Mouse (Mus musculus): ENCODE measurements at regions not wholly inside any gene's neighbourhood (a gene's known extent, or its start where the extent isn't known, plus 50 kb on each side); places are given as distances from the start of the nearest gene placed in this dataset.

GRCm38 (mm10) chr8:103072646-103073045, 287.2 kb upstream of the Cdh11 start:
- H3K4me1 ChIP-seq (ENCODE audit: control insufficient read depth, insufficient read depth, low read length) = no peaks in the 10 kb centered on the region
- no peak overlapping the region for H3K4me3 ChIP-seq (replicated peaks; ENCODE audit: control insufficient read depth, low read depth, low read length)
- no peak overlapping the region for H3K27ac ChIP-seq (ENCODE audit: control insufficient read depth, insufficient read depth, low read depth, low read length, poor library complexity)
- WGBS = 69% methylated on average over 1 of the region's 1 CpGs
- TF ChIP-seq POLR2A (IDR thresholded peaks at IDR 0.05; ENCODE audit: borderline replicate concordance, control insufficient read depth, low read depth, low read length) (no peak), CTCF (IDR thresholded peaks at IDR 0.05; ENCODE audit: control insufficient read depth, insufficient read depth, low read length) (no peak)

GRCm38 (mm10) chr8:103078559-103078958, 293.1 kb upstream of the Cdh11 start:
- 30% methylated on average over 3 of the region's 3 CpGs for WGBS
- no peak for TF ChIP-seq POLR2A (IDR thresholded peaks at IDR 0.05; ENCODE audit: borderline replicate concordance, control insufficient read depth, low read depth, low read length)
- TF ChIP-seq CTCF (IDR thresholded peaks at IDR 0.05; ENCODE audit: control insufficient read depth, insufficient read depth, low read length) = no peak
- no peaks in the 10 kb centered on the region for H3K4me1 ChIP-seq (ENCODE audit: control insufficient read depth, insufficient read depth, low read length)

GRCm38 (mm10) chr8:103086956-103087482, 301.6 kb upstream of the Cdh11 start:
- H3K4me1 ChIP-seq (ENCODE audit: control insufficient read depth, insufficient read depth, low read length) = no peaks in the 10 kb centered on the region
- H3K4me3 ChIP-seq (replicated peaks; ENCODE audit: control insufficient read depth, low read depth, low read length) = no peak overlapping the region
- no peak for TF ChIP-seq CTCF (IDR thresholded peaks at IDR 0.05; ENCODE audit: control insufficient read depth, insufficient read depth, low read length)
- TF ChIP-seq POLR2A (IDR thresholded peaks at IDR 0.05; ENCODE audit: borderline replicate concordance, control insufficient read depth, low read depth, low read length) = no peak
- no peak overlapping the region for H3K27ac ChIP-seq (ENCODE audit: control insufficient read depth, insufficient read depth, low read depth, low read length, poor library complexity)
- WGBS = 81% methylated on average over 4 of the region's 4 CpGs

More at GRCm38 (mm10) chr8:103078559-103078958, 293.1 kb upstream of the Cdh11 start:
- H3K27ac ChIP-seq (ENCODE audit: control insufficient read depth, insufficient read depth, low read depth, low read length, poor library complexity) = no peak overlapping the region
- H3K4me3 ChIP-seq (replicated peaks; ENCODE audit: control insufficient read depth, low read depth, low read length) = no peak overlapping the region

GRCm38 (mm10) chr8:103096496-103097092, 311.2 kb upstream of the Cdh11 start:
- TF ChIP-seq CTCF (IDR thresholded peaks at IDR 0.05; ENCODE audit: control insufficient read depth, insufficient read depth, low read length) (no peak), POLR2A (IDR thresholded peaks at IDR 0.05; ENCODE audit: borderline replicate concordance, control insufficient read depth, low read depth, low read length) (no peak)
- Histone ChIP-seq H3K4me3 (replicated peaks; ENCODE audit: control insufficient read depth, low read depth, low read length) (no peak overlapping the region), H3K4me1 (ENCODE audit: control insufficient read depth, insufficient read depth, low read length) (no peaks in the 10 kb centered on the region), H3K27ac (ENCODE audit: control insufficient read depth, insufficient read depth, low read depth, low read length, poor library complexity) (no peak overlapping the region)
- 75% methylated on average over 4 of the region's 4 CpGs for WGBS

- 75% methylated on average over 7 of the region's 7 CpGs for WGBS
- H3K4me1 ChIP-seq (ENCODE audit: control insufficient read depth, insufficient read depth, low read length) = no peaks in the 10 kb centered on the region
- H3K4me3 ChIP-seq (replicated peaks; ENCODE audit: control insufficient read depth, low read depth, low read length) = no peak overlapping the region
- TF ChIP-seq CTCF (IDR thresholded peaks at IDR 0.05; ENCODE audit: control insufficient read depth, insufficient read depth, low read length) (no peak), POLR2A (IDR thresholded peaks at IDR 0.05; ENCODE audit: borderline replicate concordance, control insufficient read depth, low read depth, low read length) (no peak)
- H3K27ac ChIP-seq (ENCODE audit: control insufficient read depth, insufficient read depth, low read depth, low read length, poor library complexity) = no peak overlapping the region
These were observed 340.1 kb upstream of the Cdh11 start for GRCm38 (mm10) chr8:103125581-103125980.

GRCm38 (mm10) chr8:103138136-103138535, 352.7 kb upstream of the Cdh11 start:
- H3K27ac ChIP-seq (ENCODE audit: control insufficient read depth, insufficient read depth, low read depth, low read length, poor library complexity) = no peak overlapping the region
- no peaks in the 10 kb centered on the region for H3K4me1 ChIP-seq (ENCODE audit: control insufficient read depth, insufficient read depth, low read length)
- TF ChIP-seq CTCF (IDR thresholded peaks at IDR 0.05; ENCODE audit: control insufficient read depth, insufficient read depth, low read length) (no peak), POLR2A (IDR thresholded peaks at IDR 0.05; ENCODE audit: borderline replicate concordance, control insufficient read depth, low read depth, low read length) (no peak)
- 43% methylated on average over 1 of the region's 1 CpGs for WGBS
- H3K4me3 ChIP-seq (replicated peaks; ENCODE audit: control insufficient read depth, low read depth, low read length) = no peak overlapping the region

- Histone ChIP-seq H3K27ac (ENCODE audit: control insufficient read depth, insufficient read depth, low read depth, low read length, poor library complexity) (no peak overlapping the region), H3K4me3 (replicated peaks; ENCODE audit: control insufficient read depth, low read depth, low read length) (no peak overlapping the region), H3K4me1 (ENCODE audit: control insufficient read depth, insufficient read depth, low read length) (no peaks in the 10 kb centered on the region)
- 61% methylated on average over 1 of the region's 1 CpGs for WGBS
- TF ChIP-seq POLR2A (IDR thresholded peaks at IDR 0.05; ENCODE audit: borderline replicate concordance, control insufficient read depth, low read depth, low read length) = no peak
These were observed 359.4 kb upstream of the Cdh11 start for GRCm38 (mm10) chr8:103144835-103145234.

GRCm38 (mm10) chr8:103148013-103148412, 362.6 kb upstream of the Cdh11 start:
- Histone ChIP-seq H3K27ac (ENCODE audit: control insufficient read depth, insufficient read depth, low read depth, low read length, poor library complexity) (no peak overlapping the region), H3K4me3 (replicated peaks; ENCODE audit: control insufficient read depth, low read depth, low read length) (no peak overlapping the region), H3K4me1 (ENCODE audit: control insufficient read depth, insufficient read depth, low read length) (no peaks in the 10 kb centered on the region)
- no peak for TF ChIP-seq CTCF (IDR thresholded peaks at IDR 0.05; ENCODE audit: control insufficient read depth, insufficient read depth, low read length)
- no peak for TF ChIP-seq POLR2A (IDR thresholded peaks at IDR 0.05; ENCODE audit: borderline replicate concordance, control insufficient read depth, low read depth, low read length)
- WGBS = 53% methylated on average over 4 of the region's 4 CpGs

- 77% methylated on average over 10 of the region's 10 CpGs for WGBS
- TF ChIP-seq CTCF (IDR thresholded peaks at IDR 0.05; ENCODE audit: control insufficient read depth, insufficient read depth, low read length) = no peak
- no peak for TF ChIP-seq POLR2A (IDR thresholded peaks at IDR 0.05; ENCODE audit: borderline replicate concordance, control insufficient read depth, low read depth, low read length)
- no peak overlapping the region for H3K27ac ChIP-seq (ENCODE audit: control insufficient read depth, insufficient read depth, low read depth, low read length, poor library complexity)
These were observed 363.0 kb upstream of the Cdh11 start for GRCm38 (mm10) chr8:103148447-103148846.

More at GRCm38 (mm10) chr8:103148447-103148846, 363.0 kb upstream of the Cdh11 start:
- H3K4me1 ChIP-seq (ENCODE audit: control insufficient read depth, insufficient read depth, low read length) = no peaks in the 10 kb centered on the region
- H3K4me3 ChIP-seq (replicated peaks; ENCODE audit: control insufficient read depth, low read depth, low read length) = no peak overlapping the region

Measured in bone marrow, adult 2 months (tissue).